Mouse (Mus musculus) inflammation-experienced regulatory T-cells (primary cell): Measurements from ENCODE around the gene Dcakd. TPM values are rescaled to one million over a fixed set of nuclear protein-coding genes. Genes with fewer than 3 reads are reported as not detected.

Source experiments
- polyA plus RNA-seq, 2 experiments: library from polyadenylated mRNA; unstranded; fragments of 100-300 nt; shearing (Covaris generic); gene quantifications; one replicate each; pipeline ENCODE4 v1.2.1; 2017

Gene Dcakd
- 10 to 100 TPM; 22.0 to 23.7 TPM for polyA plus RNA-seq

DNA sequence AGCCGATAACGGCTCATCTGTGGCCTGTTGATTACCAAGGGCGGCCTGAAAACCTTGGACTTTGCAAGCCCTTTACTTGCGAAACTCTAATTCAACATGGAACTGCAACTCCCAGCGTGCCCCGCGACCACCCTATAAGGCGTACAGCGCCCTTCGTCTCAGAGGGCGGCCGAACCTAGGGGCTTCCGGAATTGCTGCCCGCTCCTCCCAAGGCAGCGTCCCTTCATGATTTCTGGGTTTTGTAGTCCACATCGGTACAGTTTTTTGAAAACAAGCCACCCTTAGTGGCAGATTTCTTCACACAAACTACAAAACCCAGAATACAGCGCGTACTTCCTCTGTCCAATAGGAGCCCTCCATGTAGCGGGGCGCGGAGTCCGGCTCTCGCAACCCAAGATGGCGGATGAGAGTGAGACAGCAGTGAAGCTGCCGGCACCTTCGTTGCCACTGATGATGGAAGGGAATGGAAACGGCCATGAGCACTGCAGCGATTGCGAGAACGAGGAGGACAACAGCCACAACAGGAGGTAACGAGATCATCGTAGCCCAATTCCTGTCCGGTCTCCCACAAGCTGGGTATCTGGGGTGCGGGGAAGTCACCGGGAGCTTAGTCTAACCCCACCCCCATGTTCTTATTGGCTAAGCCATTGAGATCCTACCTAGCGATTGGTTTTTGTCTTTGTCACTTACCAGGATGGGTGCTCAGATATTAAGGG lies at the start of gene Dcakd, which contains the start of gene Nmt1:
Gene Dcakd (minus strand): TSS at position 158 of the 716 bp plus-strand sequence.
Gene Nmt1 (plus strand): TSS at position 15 of the 716 bp plus-strand sequence.

GRCm38 (mm10) chr11:102946265-102946991 lies 81.7 kb downstream of the Dcakd start, which contains the start of gene C1ql1:
Gene C1ql1 (minus strand): TSS chr11:102946688.

Other genes with a start within 250 kb of the Dcakd start
- under 1 TPM in 1 of 2 experiments, not detected in 1; 0.28 TPM for gene Gjc1, start 208.6 kb downstream of the Dcakd start, polyA plus RNA-seq
- under 1 TPM in 1 of 2 experiments, not detected in 1; 0.66 TPM for gene Higd1b, start 192.5 kb downstream of the Dcakd start, polyA plus RNA-seq
- gene Eftud2, start 147.3 kb downstream of the Dcakd start, polyA plus RNA-seq = 100 to 1,000 TPM; 147 to 173 TPM
- not detected for gene Ccdc103, start 147.1 kb downstream of the Dcakd start, polyA plus RNA-seq
- not detected for gene Fam187a, start 143.2 kb downstream of the Dcakd start, polyA plus RNA-seq
- gene Gfap, start 127.4 kb downstream of the Dcakd start, polyA plus RNA-seq = under 1 TPM; 0.08 to 0.28 TPM
- 1 to 10 TPM in 1 of 2 experiments, under 1 TPM in 1; 0.83 to 1.1 TPM for gene Kif18b, start 103.2 kb downstream of the Dcakd start, polyA plus RNA-seq
- gene C1ql1, start 81.6 kb downstream of the Dcakd start, polyA plus RNA-seq = not detected
- gene Nmt1, start 143 bp downstream of the Dcakd start, polyA plus RNA-seq = 10 to 100 TPM; 68.4 to 74.0 TPM
- 1 to 10 TPM; 1.9 to 3.3 TPM for gene Plcd3, start 73.3 kb upstream of the Dcakd start, polyA plus RNA-seq
- gene Acbd4, start 73.3 kb upstream of the Dcakd start, polyA plus RNA-seq = 10 to 100 TPM; 51.8 to 52.2 TPM
- gene Hexim1, start 87.9 kb upstream of the Dcakd start, polyA plus RNA-seq = 1 to 10 TPM; 4.8 to 7.9 TPM
- gene Hexim2, start 104.1 kb upstream of the Dcakd start, polyA plus RNA-seq = 1 to 10 TPM; 4.6 to 5.1 TPM
- gene Fmnl1, start 142.8 kb upstream of the Dcakd start, polyA plus RNA-seq = 100 to 1,000 TPM; 186 to 198 TPM
- gene 1700023F06Rik, start 180.2 kb upstream of the Dcakd start, polyA plus RNA-seq = not detected
- under 1 TPM in 1 of 2 experiments, not detected in 1; 0.43 TPM for gene Spata32, start 190.1 kb upstream of the Dcakd start, polyA plus RNA-seq
- gene Map3k14, start 239.1 kb upstream of the Dcakd start, polyA plus RNA-seq = 10 to 100 TPM; 26.6 to 49.7 TPM